Mouse (Mus musculus) lung, postnatal 0 days (tissue): ENCODE data around the gene Poc1a.

ENCODE experiments used
- CTCF ChIP-seq: IDR thresholded peaks from 2 replicates; pipeline ENCODE4 v1.5.1; 2016; ENCODE audit warnings: antibody characterized with exemption, mild to moderate bottlenecking
- EP300 ChIP-seq: IDR thresholded peaks from 2 replicates; pipeline ENCODE4 v1.6.1; 2016; ENCODE audit warnings: antibody characterized with exemption, mild to moderate bottlenecking, control low read depth

GRCm38 (mm10) chr9:106348281-106348680 is 67.4 kb downstream of the Poc1a start:
- TF ChIP-seq EP300 (no peak), CTCF (no peak)
